Mouse (Mus musculus) cerebellum, adult 11 months (tissue): ENCODE measurements around the gene Sall1.

Experiments used
- DNase-seq: peaks from one replicate; pipeline ENCODE4 v3.0.0; 2022

Sall1 gene

GRCm38 (mm10) chr8:88989002-88989401 is 55.0 kb downstream of the Sall1 start:
- no peak for DNase-seq

GRCm38 (mm10) chr8:88983468-88983867 is 60.5 kb downstream of the Sall1 start:
- DNase-seq: no peak
